Comparison of ENCODE assay signal across 9 mouse cellular contexts in the genomic region with DNA sequence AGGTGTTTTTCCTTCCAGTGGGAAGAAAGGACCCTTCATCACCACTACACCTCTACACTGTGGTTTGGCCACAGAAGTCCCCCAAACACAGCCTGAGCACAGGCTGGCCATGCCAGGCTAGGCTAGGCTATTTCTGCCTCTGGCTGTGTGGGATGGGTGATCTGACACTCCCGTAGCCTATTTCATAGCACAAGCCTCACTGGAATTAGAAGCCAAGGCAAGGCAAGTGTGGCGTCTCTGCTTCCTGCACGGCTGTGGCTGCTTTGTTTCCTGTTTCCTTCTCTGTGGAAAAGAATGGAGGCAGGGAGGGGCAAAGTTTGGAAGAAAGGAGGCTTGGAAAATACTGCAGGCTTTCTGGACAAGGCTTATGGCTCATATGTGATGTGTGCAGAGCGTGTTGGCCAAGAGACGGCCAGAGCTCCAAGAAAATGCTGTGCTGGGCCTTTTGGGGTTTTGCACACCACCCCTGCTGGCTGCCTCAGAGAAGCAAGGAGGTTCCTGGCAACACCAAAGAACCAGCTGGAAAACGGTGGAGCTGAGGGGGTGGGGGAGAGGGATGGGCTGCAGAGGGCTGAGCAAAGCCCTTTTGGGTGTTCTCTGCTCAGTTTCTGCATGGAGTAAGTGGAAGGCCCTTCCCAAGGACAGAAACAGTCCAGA. TPM values are rescaled to one million over a fixed set of nuclear protein-coding genes. Genes with fewer than 3 reads are reported as not detected.
A peak's percentile ranks its signal among the peaks of the same experiment; 100 is the strongest.
DNase-seq lines count a peak whose midpoint lies in the region; ATAC-seq and TF ChIP-seq lines count a peak whose summit lies in the region.
"Had no signal": no experiment of that assay in that cellular context is flagged by ENCODE, and none has a peak within 500 bp of the region (broad histone marks: within the 10 kb centered on the region; RNA-seq: fewer than 3 reads in every experiment).

No protein-coding gene starts in this region.

- H3K27ac ChIP-seq in hindbrain, postnatal 0 days = no peak overlapping the region
- no peak overlapping the region for H3K27ac ChIP-seq in hindbrain, embryonic 11.5 days (ENCODE audit: low read depth, low read length)
- H3K27ac ChIP-seq in intestine, embryonic 16.5 days (ENCODE audit: low read length) = peak overlapping the region; percentile 76
- H3K27ac ChIP-seq in forebrain, embryonic 16.5 days (ENCODE audit: low read length) = no peak overlapping the region

- no peaks in the 10 kb centered on the region for H3K27me3 ChIP-seq in hindbrain, postnatal 0 days (ENCODE audit: insufficient read depth, low read length)
- no peaks in the 10 kb centered on the region for H3K27me3 ChIP-seq in hindbrain, embryonic 11.5 days (ENCODE audit: control insufficient read depth, insufficient read depth, low read length)
- no peaks in the 10 kb centered on the region for H3K27me3 ChIP-seq in intestine, embryonic 16.5 days (replicated peaks; ENCODE audit: control insufficient read depth, insufficient read depth, low read length)
- H3K27me3 ChIP-seq in forebrain, embryonic 16.5 days (replicated peaks; ENCODE audit: control insufficient read depth, insufficient read depth, low read length) = no peaks in the 10 kb centered on the region

- H3K9ac ChIP-seq in hindbrain, postnatal 0 days (replicated peaks; ENCODE audit: low read length) = no peak overlapping the region
- H3K9ac ChIP-seq in hindbrain, embryonic 11.5 days (ENCODE audit: low read depth, low read length) = no peak overlapping the region
- peak overlapping the region; percentile 21; the same call in 1 of the 2 replicates for H3K9ac ChIP-seq in intestine, embryonic 16.5 days (ENCODE audit: low read depth, low read length)
- no peak overlapping the region for H3K9ac ChIP-seq in forebrain, embryonic 16.5 days (replicated peaks; ENCODE audit: low read depth, low read length)

- ATAC-seq in hindbrain, postnatal 0 days = peak; percentile 38; the same call in 1 of the 2 replicates
- no peak for ATAC-seq in hindbrain, embryonic 11.5 days (ENCODE audit: low FRiP score)
- peak; percentile 36; the same call in 1 of the 2 replicates for ATAC-seq in intestine, embryonic 16.5 days
- ATAC-seq in granulocyte monocyte progenitor cell, adult 5-6 weeks (replicated peaks; ENCODE audit: poor library complexity, severe bottlenecking) = no peak
- ATAC-seq in forebrain, embryonic 16.5 days = no peak

- no peak overlapping the region for H3K4me3 ChIP-seq in hindbrain, postnatal 0 days (ENCODE audit: low read length)
- no peak overlapping the region for H3K4me3 ChIP-seq in hindbrain, embryonic 11.5 days (ENCODE audit: low read depth, low read length)
- no peak overlapping the region for H3K4me3 ChIP-seq in intestine, embryonic 16.5 days (ENCODE audit: low read length)
- H3K4me3 ChIP-seq in forebrain, embryonic 16.5 days (replicated peaks; ENCODE audit: low read length) = no peak overlapping the region

- no peak for DNase-seq in hindbrain, postnatal 0 days (ENCODE audit: low spot score)
- DNase-seq in hindbrain, embryonic 11.5 days (ENCODE audit: low spot score) = no peak
- peak; percentile 37 to 57 for DNase-seq in gastrocnemius, adult 8-10 months (ENCODE audit: low spot score in 2 of 2)
- DNase-seq in lung, postnatal 10 days = peak; percentile 75
- DNase-seq in adipocyte (ENCODE audit: low spot score) = no peak

- no peak; the same call in 1 of the 2 replicates for TF ChIP-seq CTCF in hindbrain, postnatal 0 days (IDR thresholded peaks at IDR 0.05; ENCODE audit: low read depth)

- WGBS in hindbrain, postnatal 0 days = 39% methylated on average over 6 of the region's 6 CpGs
- WGBS in hindbrain, embryonic 11.5 days = 57% methylated on average over 6 of the region's 6 CpGs
- WGBS in intestine, embryonic 16.5 days = 39% methylated on average over 6 of the region's 6 CpGs
- 49% methylated on average over 6 of the region's 6 CpGs for WGBS in forebrain, embryonic 16.5 days

- H3K4me2 ChIP-seq in hindbrain, postnatal 0 days (ENCODE audit: low read depth, low read length) = no peak overlapping the region
- no peak overlapping the region for H3K4me2 ChIP-seq in hindbrain, embryonic 11.5 days (replicated peaks; ENCODE audit: low read depth, low read length)
- H3K4me2 ChIP-seq in intestine, embryonic 16.5 days (ENCODE audit: low read depth, low read length) = no peak overlapping the region
- no peak overlapping the region for H3K4me2 ChIP-seq in forebrain, embryonic 16.5 days (ENCODE audit: low read length)

- 0 out of 2 replicates have a peak, but pooled peaks cover 3% of the 10 kb centered on the region for H3K4me1 ChIP-seq in hindbrain, postnatal 0 days (ENCODE audit: insufficient read depth, low read length)
- no peaks in the 10 kb centered on the region for H3K4me1 ChIP-seq in hindbrain, embryonic 11.5 days (replicated peaks; ENCODE audit: control insufficient read depth, insufficient read depth, low read length)
- peaks cover 37% of the 10 kb centered on the region for H3K4me1 ChIP-seq in intestine, embryonic 16.5 days (ENCODE audit: control insufficient read depth, insufficient read depth, low read length)
- peaks cover 4% of the 10 kb centered on the region; the same call in 1 of the 2 replicates for H3K4me1 ChIP-seq in forebrain, embryonic 16.5 days (replicated peaks; ENCODE audit: control insufficient read depth, insufficient read depth, low read length)

- no peaks in the 10 kb centered on the region for H3K36me3 ChIP-seq in hindbrain, postnatal 0 days (ENCODE audit: insufficient read depth, low read length)
- no peaks in the 10 kb centered on the region for H3K36me3 ChIP-seq in hindbrain, embryonic 11.5 days (ENCODE audit: control insufficient read depth, insufficient read depth, low read length)
- H3K36me3 ChIP-seq in intestine, embryonic 16.5 days (ENCODE audit: control insufficient read depth, insufficient read depth, low read length) = no peaks in the 10 kb centered on the region
- H3K36me3 ChIP-seq in forebrain, embryonic 16.5 days (ENCODE audit: control insufficient read depth, insufficient read depth) = no peaks in the 10 kb centered on the region

- H3K9me3 ChIP-seq in hindbrain, postnatal 0 days (ENCODE audit: low read length) = no peaks in the 10 kb centered on the region
- H3K9me3 ChIP-seq in hindbrain, embryonic 11.5 days (ENCODE audit: control insufficient read depth, low read length) = no peaks in the 10 kb centered on the region
- no peaks in the 10 kb centered on the region for H3K9me3 ChIP-seq in intestine, embryonic 16.5 days (ENCODE audit: control insufficient read depth, low read length)
- H3K9me3 ChIP-seq in forebrain, embryonic 16.5 days (ENCODE audit: control insufficient read depth, low read length) = no peaks in the 10 kb centered on the region

RNA-seq across cellular contexts. Expression of gene Fam170b, which starts 5.6 kb away (rescaled TPM):
- total RNA-seq in hindbrain, postnatal 0 days (2014; rRNA removed) = not detected in 2 replicates
- not detected in 2 replicates for polyA plus RNA-seq in hindbrain, postnatal 0 days (2015; fragmentation: Nextera tagmentation; extraction: Ambion mirVana)
- polyA plus RNA-seq in hindbrain, embryonic 11.5 days (2014; fragmentation: Nextera tagmentation; extraction: Ambion mirVana) = 0.08 TPM in 1 of 2 replicates, not detected in the other
- under 1 TPM in 2 of 4 experiments, not detected in 2; 0.10 to 0.16 TPM for total RNA-seq in gastrocnemius, adult 8-10 months (2022)
- 0.10 TPM in 2 replicates for polyA plus RNA-seq in intestine, embryonic 16.5 days (2015; fragmentation: Nextera tagmentation; extraction: Ambion mirVana)
- not detected in 2 replicates for total RNA-seq in granulocyte monocyte progenitor cell, adult 5-6 weeks (2014; fragmentation: Nextera tagmentation)
- total RNA-seq in granulocyte monocyte progenitor cell, adult 5-6 weeks (2017) = not detected in 2 replicates
- not detected in 2 replicates for polyA plus RNA-seq in forebrain, embryonic 16.5 days (2015; fragmentation: Nextera tagmentation; extraction: Ambion mirVana)
- polyA plus RNA-seq: limb, embryonic 11.5 days had no signal

RNA-seq across cellular contexts. Expression of gene Vstm4, which starts 28.4 kb away (rescaled TPM):
- total RNA-seq in hindbrain, postnatal 0 days (2014; rRNA removed) = 9.6 and 9.8 TPM in 2 replicates
- 14.8 and 14.9 TPM in 2 replicates for polyA plus RNA-seq in hindbrain, postnatal 0 days (2015; fragmentation: Nextera tagmentation; extraction: Ambion mirVana)
- polyA plus RNA-seq in hindbrain, embryonic 11.5 days (2014; fragmentation: Nextera tagmentation; extraction: Ambion mirVana) = 3.3 and 4.3 TPM in 2 replicates
- total RNA-seq in gastrocnemius, adult 8-10 months (2022) = 1 to 10 TPM; 1.5 to 3.6 (median 2.1) TPM
- 26.6 and 28.3 TPM in 2 replicates for polyA plus RNA-seq in intestine, embryonic 16.5 days (2015; fragmentation: Nextera tagmentation; extraction: Ambion mirVana)
- total RNA-seq in granulocyte monocyte progenitor cell, adult 5-6 weeks (2014; fragmentation: Nextera tagmentation) = not detected in 2 replicates
- not detected in 2 replicates for total RNA-seq in granulocyte monocyte progenitor cell, adult 5-6 weeks (2017)
- 6.4 and 8.8 TPM in 2 replicates for polyA plus RNA-seq in forebrain, embryonic 16.5 days (2015; fragmentation: Nextera tagmentation; extraction: Ambion mirVana)

RNA-seq across cellular contexts. Expression of gene Tmem273, which starts 42.4 kb away (rescaled TPM):
- total RNA-seq in hindbrain, postnatal 0 days (2014; rRNA removed) = 1.2 TPM in 1 of 2 replicates, not detected in the other
- polyA plus RNA-seq in hindbrain, postnatal 0 days (2015; fragmentation: Nextera tagmentation; extraction: Ambion mirVana) = 0.16 and 0.23 TPM in 2 replicates
- polyA plus RNA-seq in hindbrain, embryonic 11.5 days (2014; fragmentation: Nextera tagmentation; extraction: Ambion mirVana) = 0.71 and 0.86 TPM in 2 replicates
- not detected for total RNA-seq in gastrocnemius, adult 8-10 months (2022)
- 2.2 and 2.5 TPM in 2 replicates for polyA plus RNA-seq in intestine, embryonic 16.5 days (2015; fragmentation: Nextera tagmentation; extraction: Ambion mirVana)
- total RNA-seq in granulocyte monocyte progenitor cell, adult 5-6 weeks (2014; fragmentation: Nextera tagmentation) = 5.9 and 9.9 TPM in 2 replicates
- total RNA-seq in granulocyte monocyte progenitor cell, adult 5-6 weeks (2017) = 13.4 and 15.6 TPM in 2 replicates
- 0.19 and 0.78 TPM in 2 replicates for polyA plus RNA-seq in forebrain, embryonic 16.5 days (2015; fragmentation: Nextera tagmentation; extraction: Ambion mirVana)

Comparison
In these comparisons a context has a peak if more than half of its experiments do, and no peak if none do; other contexts are left out.
1. ATAC-seq: peak in hindbrain, postnatal 0 days (single experiment) and intestine, embryonic 16.5 days (single experiment); none in hindbrain, embryonic 11.5 days (single experiment), granulocyte monocyte progenitor cell, adult 5-6 weeks (single experiment) and forebrain, embryonic 16.5 days (single experiment).
2. DNase-seq: peak in gastrocnemius, adult 8-10 months (2 of 2) and lung, postnatal 10 days (single experiment); none in hindbrain, postnatal 0 days (single experiment), hindbrain, embryonic 11.5 days (single experiment) and adipocyte (single experiment).